10 mouse cellular contexts compared by ENCODE assay signal in genomic region chr13:56554409-56554808, GRCm38 (mm10). TPM values are rescaled to one million over a fixed set of nuclear protein-coding genes. Genes with fewer than 3 reads are reported as not detected.
DNase-seq lines count a peak whose midpoint lies in the region; ATAC-seq and TF ChIP-seq lines count a peak whose summit lies in the region.
"Had no signal": no experiment of that assay in that cellular context is flagged by ENCODE, and none has a peak within 500 bp of the region (broad histone marks: within the 10 kb centered on the region; RNA-seq: fewer than 3 reads in every experiment).

No protein-coding gene starts in this region.

- peak; percentile 32 for DNase-seq in kidney, adult 2 months
- peak; percentile 81 for DNase-seq in ES-CJ7 (ENCODE audit: low read depth, low spot score)
- peak; percentile 74 for DNase-seq in embryonic facial prominence, embryonic 14.5 days (ENCODE audit: low spot score)
- DNase-seq in layer of hippocampus, adult 8-10 months (ENCODE audit: low spot score in 2 of 2) = peak; percentile 21 to 38
- DNase-seq in naive thymus-derived CD4-positive, alpha-beta T cell, adult 2 months (ENCODE audit: low read depth) = peak; percentile 67
- DNase-seq in spleen, adult 12 weeks (ENCODE audit: low spot score) = no peak

- ATAC-seq in kidney, embryonic 15.5 days (replicated peaks; ENCODE audit: low FRiP score) = no peak
- peak; percentile 50; the same call in 1 of the 2 replicates for ATAC-seq in embryonic facial prominence, embryonic 14.5 days (ENCODE audit: low read depth)
- no peak for ATAC-seq in inflammation-experienced regulatory T-cells, adult 6 months

- no peak overlapping the region for H3K4me2 ChIP-seq in kidney, embryonic 15.5 days
- H3K4me2 ChIP-seq in embryonic facial prominence, embryonic 14.5 days (ENCODE audit: low read depth, low read length) = no peak overlapping the region
- H3K4me2 ChIP-seq: limb, embryonic 13.5 days; stomach, embryonic 15.5 days had no signal

- no peaks in the 10 kb centered on the region for H3K27me3 ChIP-seq in kidney, adult 2 months (replicated peaks; ENCODE audit: control insufficient read depth, insufficient read depth, low read length)
- H3K27me3 ChIP-seq in kidney, embryonic 15.5 days = no peaks in the 10 kb centered on the region
- H3K27me3 ChIP-seq in embryonic facial prominence, embryonic 14.5 days (replicated peaks; ENCODE audit: control insufficient read depth, insufficient read depth, low read length) = no peaks in the 10 kb centered on the region
- H3K27me3 ChIP-seq: limb, embryonic 13.5 days; stomach, embryonic 15.5 days had no signal

- no peak overlapping the region for H3K27ac ChIP-seq in kidney, adult 2 months (ENCODE audit: insufficient read depth, low read depth, low read length)
- no peak overlapping the region for H3K27ac ChIP-seq in kidney, embryonic 15.5 days
- no peak overlapping the region for H3K27ac ChIP-seq in embryonic facial prominence, embryonic 14.5 days (replicated peaks; ENCODE audit: low read depth, low read length)
- H3K27ac ChIP-seq: limb, embryonic 13.5 days; stomach, embryonic 15.5 days had no signal

- no peak overlapping the region for H3K4me3 ChIP-seq in kidney, adult 2 months (ENCODE audit: insufficient read depth, low read depth, low read length)
- H3K4me3 ChIP-seq in kidney, embryonic 15.5 days (replicated peaks) = no peak overlapping the region
- no peak overlapping the region for H3K4me3 ChIP-seq in embryonic facial prominence, embryonic 14.5 days (ENCODE audit: low read depth, low read length)
- H3K4me3 ChIP-seq: limb, embryonic 13.5 days; stomach, embryonic 15.5 days had no signal

- peaks cover 15% of the 10 kb centered on the region; the same call in 1 of the 2 replicates for H3K4me1 ChIP-seq in kidney, adult 2 months (ENCODE audit: control insufficient read depth, insufficient read depth, low read length)
- H3K4me1 ChIP-seq in kidney, embryonic 15.5 days = peaks cover 14% of the 10 kb centered on the region
- H3K4me1 ChIP-seq in embryonic facial prominence, embryonic 14.5 days (ENCODE audit: control insufficient read depth, insufficient read depth, low read length) = no peaks in the 10 kb centered on the region

- H3K36me3 ChIP-seq in kidney, adult 2 months (ENCODE audit: control insufficient read depth, insufficient read depth, low read length) = no peaks in the 10 kb centered on the region
- no peaks in the 10 kb centered on the region for H3K36me3 ChIP-seq in kidney, embryonic 15.5 days
- no peaks in the 10 kb centered on the region for H3K36me3 ChIP-seq in embryonic facial prominence, embryonic 14.5 days (ENCODE audit: control insufficient read depth, insufficient read depth, low read length)
- H3K36me3 ChIP-seq: limb, embryonic 13.5 days; stomach, embryonic 15.5 days had no signal

- no peaks in the 10 kb centered on the region for H3K9me3 ChIP-seq in kidney, embryonic 15.5 days (replicated peaks)
- no peaks in the 10 kb centered on the region for H3K9me3 ChIP-seq in embryonic facial prominence, embryonic 14.5 days (ENCODE audit: control insufficient read depth, low read length)
- H3K9me3 ChIP-seq: limb, embryonic 13.5 days; stomach, embryonic 15.5 days had no signal

- no peak overlapping the region for H3K9ac ChIP-seq in kidney, embryonic 15.5 days
- no peak overlapping the region for H3K9ac ChIP-seq in embryonic facial prominence, embryonic 14.5 days (ENCODE audit: low read depth, low read length)
- H3K9ac ChIP-seq: limb, embryonic 13.5 days; stomach, embryonic 15.5 days had no signal

- peak; percentile 37; the same call in 1 of the 2 replicates for TF ChIP-seq CTCF in kidney, adult 2 months (conservative IDR thresholded peaks at IDR 0.05; ENCODE audit: insufficient read depth, insufficient read length, low read depth, low read length)

- WGBS in kidney, adult 2 months = 29% methylated on average over 2 of the region's 2 CpGs
- 22% methylated on average over 2 of the region's 2 CpGs for WGBS in kidney, embryonic 15.5 days
- 8% methylated on average over 2 of the region's 2 CpGs for WGBS in embryonic facial prominence, embryonic 14.5 days

- TF ChIP-seq POLR2A in kidney, adult 2 months (IDR thresholded peaks at IDR 0.05; ENCODE audit: low read depth, low read length) = no peak

RNA-seq across cellular contexts. Expression of gene Lect2, which starts 6.1 kb away (rescaled TPM):
- 0.19 TPM in 2 replicates for polyA plus RNA-seq in kidney, adult 2 months (2012; rRNA removed)
- polyA plus RNA-seq in kidney, embryonic 15.5 days (2015; fragmentation: Nextera tagmentation; extraction: Ambion mirVana) = 1.8 and 2.5 TPM in 2 replicates
- polyA plus RNA-seq in embryonic facial prominence, embryonic 14.5 days (2014; fragmentation: Nextera tagmentation; extraction: Ambion mirVana) = 0.21 TPM in 1 of 2 replicates, not detected in the other
- total RNA-seq in layer of hippocampus, adult 8-10 months (2022) = not detected
- not detected for polyA plus RNA-seq in inflammation-experienced regulatory T-cells, adult 6 months (2017; shearing (Covaris generic))
- polyA plus RNA-seq: limb, embryonic 13.5 days had no signal

RNA-seq across cellular contexts. Expression of gene Fbxl21, which starts 32.1 kb away (rescaled TPM):
- 3.6 and 4.1 TPM in 2 replicates for polyA plus RNA-seq in kidney, adult 2 months (2012; rRNA removed)
- 2.1 and 2.9 TPM in 2 replicates for polyA plus RNA-seq in kidney, embryonic 15.5 days (2015; fragmentation: Nextera tagmentation; extraction: Ambion mirVana)
- 1.6 and 1.7 TPM in 2 replicates for polyA plus RNA-seq in embryonic facial prominence, embryonic 14.5 days (2014; fragmentation: Nextera tagmentation; extraction: Ambion mirVana)
- 10 to 100 TPM in 1 of 4 experiments, 1 to 10 TPM in 3; 6.4 to 10.3 (median 8.0) TPM for total RNA-seq in layer of hippocampus, adult 8-10 months (2022)
- 1 to 10 TPM in 2 of 3 experiments, under 1 TPM in 1; 0.23 to 2.1 (median 1.5) TPM for polyA plus RNA-seq in inflammation-experienced regulatory T-cells, adult 6 months (2017; shearing (Covaris generic))

RNA-seq across cellular contexts. Expression of gene Tgfbi, which starts 54.9 kb away (rescaled TPM):
- 18.8 and 20.8 TPM in 2 replicates for polyA plus RNA-seq in kidney, adult 2 months (2012; rRNA removed)
- 121 and 135 TPM in 2 replicates for polyA plus RNA-seq in kidney, embryonic 15.5 days (2015; fragmentation: Nextera tagmentation; extraction: Ambion mirVana)
- polyA plus RNA-seq in embryonic facial prominence, embryonic 14.5 days (2014; fragmentation: Nextera tagmentation; extraction: Ambion mirVana) = 60.1 and 79.9 TPM in 2 replicates
- 1 to 10 TPM; 4.6 to 5.2 (median 4.8) TPM for total RNA-seq in layer of hippocampus, adult 8-10 months (2022)
- 1 to 10 TPM in 1 of 3 experiments, under 1 TPM in 1, not detected in 1; 0.41 to 1.1 TPM for polyA plus RNA-seq in inflammation-experienced regulatory T-cells, adult 6 months (2017; shearing (Covaris generic))
